Mouse (Mus musculus): ENCODE measurements around the gene Prcc. TPM values are rescaled to one million over a fixed set of nuclear protein-coding genes. Genes with fewer than 3 reads are reported as not detected.

Gene Prcc
- polyA plus RNA-seq, 2 experiments, result 15.8 to 48.5 TPM

DNA sequence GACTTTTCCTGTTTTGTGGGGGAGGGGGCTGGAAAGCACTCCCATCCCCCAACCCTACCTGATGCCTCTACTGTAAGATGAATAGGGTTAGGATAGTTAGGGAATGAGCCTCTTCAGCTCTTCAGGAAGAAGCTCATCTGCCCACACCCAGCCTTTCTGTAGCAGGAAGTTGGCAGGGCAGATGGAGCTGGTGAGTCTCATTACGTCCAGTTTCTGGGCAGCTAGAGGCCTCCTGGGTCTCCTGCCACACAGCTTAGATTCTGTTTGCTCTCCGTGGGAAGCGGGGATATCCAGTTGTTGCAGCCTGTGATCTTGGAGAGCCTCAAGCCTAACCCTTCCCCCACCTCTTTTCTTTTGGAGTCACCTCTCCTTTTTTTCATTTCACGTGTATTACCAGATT is 24.5 kb upstream of the Prcc start:
- Histone ChIP-seq H3K4me2 (replicated peaks; ENCODE audit: low read depth, low read length, severe bottlenecking) (peak overlapping the region; percentile 40), H3K4me3 (replicated peaks; ENCODE audit: low read length) (peak overlapping the region; percentile 27), H3K9ac (ENCODE audit: low read depth, low read length, severe bottlenecking) (0 out of 2 replicates have a peak overlapping the region, but pooled peaks have one; percentile 12), H3K36me3 (ENCODE audit: control insufficient read depth, insufficient read depth, low read length) (peaks cover 20% of the 10 kb centered on the region), H3K9me3 (ENCODE audit: control insufficient read depth, low read length) (no peaks in the 10 kb centered on the region), H3K27me3 (ENCODE audit: control insufficient read depth, insufficient read depth, low read length) (no peaks in the 10 kb centered on the region), H3K4me1 (ENCODE audit: control insufficient read depth, insufficient read depth, low read length) (peaks cover 34% of the 10 kb centered on the region), H3K27ac (replicated peaks; ENCODE audit: low read depth, low read length) (peak overlapping the region; percentile 72)
- DNase-seq (ENCODE audit: low spot score), result no peak
- no peak for ATAC-seq (ENCODE audit: low FRiP score, low read depth)
- no peak for TF ChIP-seq POLR2A (IDR thresholded peaks at IDR 0.05; ENCODE audit: borderline replicate concordance, extremely low read depth, insufficient read depth, insufficient read length)
- 5% methylated on average over 4 of the region's 4 CpGs for WGBS

DNA sequence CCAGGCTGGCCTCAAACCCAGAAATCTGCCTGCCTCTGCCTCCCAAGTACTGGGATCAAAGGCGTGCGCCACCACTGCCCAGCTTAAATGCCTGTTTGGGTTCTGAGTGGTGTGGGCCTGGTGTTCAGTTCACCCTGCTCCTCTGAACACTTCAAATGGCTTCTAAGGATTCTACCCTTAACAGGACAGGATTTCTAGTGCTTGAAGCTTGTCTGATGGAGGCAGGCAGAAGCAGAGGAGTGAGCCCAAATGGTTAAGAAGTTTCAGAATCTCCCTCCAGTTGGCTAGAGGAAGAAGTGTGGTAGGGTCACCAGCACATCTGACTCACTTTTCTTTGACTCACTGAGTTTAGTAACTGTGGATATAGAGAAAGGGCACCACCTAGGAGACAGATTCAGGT is 24.0 kb upstream of the Prcc start:
- WGBS, result 80% methylated on average over 2 of the region's 2 CpGs
- peaks cover 15% of the 10 kb centered on the region for H3K36me3 ChIP-seq (ENCODE audit: control insufficient read depth, insufficient read depth, low read length)
- DNase-seq (ENCODE audit: low spot score) (no peak), ATAC-seq (ENCODE audit: low FRiP score, low read depth) (no peak)
- H3K4me1 ChIP-seq (ENCODE audit: control insufficient read depth, insufficient read depth, low read length), result peaks cover 34% of the 10 kb centered on the region
- H3K9me3 ChIP-seq (ENCODE audit: control insufficient read depth, low read length), result no peaks in the 10 kb centered on the region
- peak overlapping the region; percentile 40 for H3K4me2 ChIP-seq (replicated peaks; ENCODE audit: low read depth, low read length, severe bottlenecking)
- H3K27me3 ChIP-seq (ENCODE audit: control insufficient read depth, insufficient read depth, low read length), result no peaks in the 10 kb centered on the region
- H3K4me3 ChIP-seq (replicated peaks; ENCODE audit: low read length), result 0 out of 2 replicates have a peak overlapping the region, but pooled peaks have one; percentile 27
- no peak overlapping the region for H3K27ac ChIP-seq (replicated peaks; ENCODE audit: low read depth, low read length)
- TF ChIP-seq POLR2A (IDR thresholded peaks at IDR 0.05; ENCODE audit: borderline replicate concordance, extremely low read depth, insufficient read depth, insufficient read length), result no peak
- H3K9ac ChIP-seq (ENCODE audit: low read depth, low read length, severe bottlenecking), result no peak overlapping the region

DNA sequence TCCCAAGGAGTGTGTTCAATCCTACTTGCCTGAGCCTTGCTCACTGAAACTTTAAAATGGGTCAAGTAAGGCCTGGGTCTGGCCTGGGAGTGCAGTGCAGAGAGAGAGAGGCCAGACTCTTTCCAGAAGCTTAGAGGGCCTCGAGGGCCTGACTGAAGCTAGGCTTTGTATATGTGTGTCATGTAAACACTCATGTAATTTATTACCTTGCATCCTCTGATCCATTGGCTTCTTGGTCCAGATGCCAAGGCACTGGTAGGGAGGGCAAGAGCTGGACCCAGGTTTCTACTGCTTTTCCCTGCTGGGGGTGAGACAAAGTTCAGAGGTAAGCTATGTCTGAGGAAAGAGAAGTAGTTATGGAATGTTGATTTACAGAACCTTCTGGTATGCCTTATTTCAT is 22.5 kb upstream of the Prcc start:
- TF ChIP-seq POLR2A (IDR thresholded peaks at IDR 0.05; ENCODE audit: borderline replicate concordance, extremely low read depth, insufficient read depth, insufficient read length), result no peak
- peak overlapping the region; percentile 96 for H3K27ac ChIP-seq (replicated peaks; ENCODE audit: low read depth, low read length)

DNA sequence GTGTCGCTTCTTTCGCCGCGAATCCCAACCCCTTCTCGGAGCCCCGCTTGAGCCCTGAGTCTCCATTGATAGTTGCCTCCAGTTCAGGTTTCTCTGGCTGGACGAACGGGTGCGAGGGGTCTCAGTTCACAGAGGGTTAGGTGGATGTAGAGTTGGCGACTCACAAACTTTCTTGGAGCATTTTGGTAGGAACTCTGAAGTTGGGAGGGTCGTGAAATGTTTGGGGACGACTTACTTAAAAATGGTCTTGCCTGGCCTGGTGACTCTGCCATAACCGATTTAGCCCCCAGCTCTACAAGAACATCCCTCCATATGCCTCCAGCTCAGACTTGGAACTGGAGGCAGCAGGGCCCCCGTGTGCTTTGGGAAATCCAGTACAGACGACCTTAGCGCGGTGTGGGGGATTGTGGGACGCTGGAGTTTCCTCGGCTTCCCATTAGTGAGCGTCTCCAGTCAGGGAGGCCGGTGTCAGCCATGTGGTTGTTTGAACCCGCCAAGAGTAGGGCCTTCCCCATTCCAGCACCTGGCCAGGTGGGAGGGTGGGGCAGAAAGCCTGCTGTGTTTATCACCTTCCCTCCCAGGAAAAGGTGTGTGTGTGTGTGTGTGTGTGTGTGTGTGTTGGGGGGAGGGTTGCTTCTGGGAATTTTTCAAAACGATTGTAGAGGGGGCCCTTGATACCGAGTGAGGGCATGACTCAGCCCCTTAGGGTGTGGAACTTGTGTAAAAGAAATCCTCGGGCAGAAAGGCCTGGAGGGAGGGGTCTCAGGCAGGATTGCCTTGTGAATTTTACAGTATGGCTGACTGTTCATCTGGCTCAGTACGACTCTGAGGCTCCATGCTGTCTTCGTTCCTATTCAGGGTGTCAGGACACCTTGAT is 21.8 kb upstream of the Prcc start:
- ATAC-seq (ENCODE audit: low FRiP score, low read depth), result no peak
- no peaks in the 10 kb centered on the region for H3K9me3 ChIP-seq (ENCODE audit: control insufficient read depth, low read length)
- H3K36me3 ChIP-seq (ENCODE audit: control insufficient read depth, insufficient read depth, low read length), result no peaks in the 10 kb centered on the region
- DNase-seq (ENCODE audit: low spot score), result peak; percentile 49
- under 1% methylated on average over 26 of the region's 27 CpGs for WGBS
- peak overlapping the region; percentile 90 for H3K9ac ChIP-seq (ENCODE audit: low read depth, low read length, severe bottlenecking)
- H3K27ac ChIP-seq (replicated peaks; ENCODE audit: low read depth, low read length), result peak overlapping the region; percentile 96
- peak overlapping the region; percentile 74 for H3K4me2 ChIP-seq (replicated peaks; ENCODE audit: low read depth, low read length, severe bottlenecking)
- no peaks in the 10 kb centered on the region for H3K27me3 ChIP-seq (ENCODE audit: control insufficient read depth, insufficient read depth, low read length)
- H3K4me1 ChIP-seq (ENCODE audit: control insufficient read depth, insufficient read depth, low read length), result peaks cover 34% of the 10 kb centered on the region
- peak; percentile 34; the same call in 1 of the 2 replicates for TF ChIP-seq POLR2A (IDR thresholded peaks at IDR 0.05; ENCODE audit: borderline replicate concordance, extremely low read depth, insufficient read depth, insufficient read length)
- peak overlapping the region; percentile 79 for H3K4me3 ChIP-seq (replicated peaks; ENCODE audit: low read length)

More for the DNA sequence above, 22.5 kb upstream of the Prcc start:
- 0% methylated on average over 1 of the region's 1 CpGs for WGBS
- peaks cover 34% of the 10 kb centered on the region for H3K4me1 ChIP-seq (ENCODE audit: control insufficient read depth, insufficient read depth, low read length)
- H3K9ac ChIP-seq (ENCODE audit: low read depth, low read length, severe bottlenecking), result peak overlapping the region; percentile 90
- H3K9me3 ChIP-seq (ENCODE audit: control insufficient read depth, low read length), result no peaks in the 10 kb centered on the region
- H3K4me3 ChIP-seq (replicated peaks; ENCODE audit: low read length), result peak overlapping the region; percentile 79
- DNase-seq (ENCODE audit: low spot score) (no peak), ATAC-seq (ENCODE audit: low FRiP score, low read depth) (no peak)
- peak overlapping the region; percentile 74 for H3K4me2 ChIP-seq (replicated peaks; ENCODE audit: low read depth, low read length, severe bottlenecking)
- H3K36me3 ChIP-seq (ENCODE audit: control insufficient read depth, insufficient read depth, low read length), result peaks cover under 1% of the 10 kb centered on the region
- H3K27me3 ChIP-seq (ENCODE audit: control insufficient read depth, insufficient read depth, low read length), result no peaks in the 10 kb centered on the region

DNA sequence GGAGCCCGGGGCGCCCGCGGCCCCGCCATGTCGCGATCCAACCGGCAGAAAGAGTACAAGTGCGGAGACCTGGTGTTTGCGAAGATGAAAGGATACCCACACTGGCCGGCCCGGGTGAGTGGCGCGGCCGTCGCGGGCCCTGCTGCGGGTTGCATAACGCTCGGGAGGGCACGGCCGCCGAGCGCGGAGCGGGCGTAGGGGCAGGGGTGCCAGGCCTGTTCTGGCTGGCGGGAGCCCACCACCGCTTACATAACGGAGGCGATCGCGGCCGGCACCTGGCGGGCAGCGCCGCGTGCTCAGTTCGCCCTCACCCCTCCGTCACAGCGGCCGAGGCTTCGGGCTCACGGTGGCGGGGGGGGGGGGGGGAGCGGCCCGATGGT is 21.2 kb upstream of the Prcc start:
- Histone ChIP-seq H3K27me3 (ENCODE audit: control insufficient read depth, insufficient read depth, low read length) (no peaks in the 10 kb centered on the region), H3K9me3 (ENCODE audit: control insufficient read depth, low read length) (no peaks in the 10 kb centered on the region), H3K4me1 (ENCODE audit: control insufficient read depth, insufficient read depth, low read length) (peaks cover 34% of the 10 kb centered on the region), H3K36me3 (ENCODE audit: control insufficient read depth, insufficient read depth, low read length) (no peaks in the 10 kb centered on the region), H3K4me2 (replicated peaks; ENCODE audit: low read depth, low read length, severe bottlenecking) (peak overlapping the region; percentile 74), H3K9ac (ENCODE audit: low read depth, low read length, severe bottlenecking) (peak overlapping the region; percentile 90), H3K4me3 (replicated peaks; ENCODE audit: low read length) (peak overlapping the region; percentile 79), H3K27ac (replicated peaks; ENCODE audit: low read depth, low read length) (peak overlapping the region; percentile 96)
- TF ChIP-seq POLR2A (IDR thresholded peaks at IDR 0.05; ENCODE audit: borderline replicate concordance, extremely low read depth, insufficient read depth, insufficient read length), result no peak
- no peak for DNase-seq (ENCODE audit: low spot score)
- 0% methylated on average over 21 of the region's 47 CpGs for WGBS
- peak; percentile 0; the same call in 1 of the 2 replicates for ATAC-seq (ENCODE audit: low FRiP score, low read depth)

Measured in limb, embryonic 14.5 days (tissue).